Mouse (Mus musculus): Measurements from ENCODE around the gene Olfr1395.
A peak's percentile ranks its signal among the peaks of the same experiment; 100 is the strongest.
"Not testable (repeated sequence)": the region's sequence is repeated elsewhere in the genome, so short reads cannot be mapped to it uniquely, and the experiment has no call there.

Gene Olfr1395

DNA sequence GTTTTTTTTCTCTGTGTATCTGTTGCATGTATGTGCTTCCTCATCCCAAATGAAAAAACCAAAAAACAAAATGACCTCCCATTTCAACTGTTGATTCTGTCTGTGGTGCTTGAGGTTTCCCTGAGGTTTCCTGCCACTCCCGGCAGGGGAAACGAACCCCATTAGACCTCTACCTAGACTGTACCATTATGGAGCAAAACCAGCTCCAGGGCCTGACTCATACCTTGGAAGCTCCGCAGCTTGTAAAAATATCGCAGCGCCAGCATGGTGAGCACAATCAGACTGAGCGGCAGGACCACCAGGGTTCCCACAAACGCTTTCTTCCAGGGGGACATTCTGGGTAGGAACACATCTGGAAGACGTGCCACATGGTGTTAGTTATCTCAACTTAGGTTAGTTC lies 33.3 kb downstream of the Olfr1395 start:
- DNase-seq (ENCODE audit: low read depth): no peak

DNA sequence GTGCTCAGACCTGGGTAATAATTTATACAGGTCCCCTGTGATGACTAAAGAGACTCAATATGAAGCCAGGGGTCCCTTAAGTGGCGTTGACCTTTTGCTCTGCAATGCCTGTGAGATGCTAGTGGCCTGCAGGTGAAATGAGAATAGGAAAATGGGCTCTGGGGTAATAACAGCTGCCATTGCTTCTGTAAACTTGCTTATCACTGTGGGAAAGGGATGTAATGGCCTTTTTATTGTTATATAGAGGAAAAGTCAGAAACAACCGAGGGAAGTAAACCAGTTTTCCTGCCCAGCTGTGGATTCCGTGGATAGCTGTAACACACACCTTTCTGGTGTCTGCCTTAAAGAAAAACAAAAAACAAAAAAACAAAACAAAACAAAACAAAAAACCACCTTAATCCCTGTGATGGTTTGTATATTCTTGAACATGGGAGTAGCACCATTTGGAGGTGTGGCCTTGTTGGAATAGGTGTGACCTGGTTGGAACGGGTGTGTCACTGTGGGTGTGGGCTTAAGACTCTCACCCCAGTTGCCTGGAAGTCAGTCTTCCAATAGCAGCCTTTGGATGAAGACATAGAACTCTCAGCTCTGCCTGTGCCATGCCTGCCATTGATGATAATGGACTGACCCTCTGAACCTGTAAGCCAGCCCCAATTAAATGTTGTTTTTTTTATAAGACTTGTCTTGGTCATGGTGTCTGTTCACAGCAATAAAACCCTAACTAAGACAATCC lies 34.1 kb downstream of the Olfr1395 start:
- not testable (repeated sequence) for DNase-seq (ENCODE audit: low read depth)

DNA sequence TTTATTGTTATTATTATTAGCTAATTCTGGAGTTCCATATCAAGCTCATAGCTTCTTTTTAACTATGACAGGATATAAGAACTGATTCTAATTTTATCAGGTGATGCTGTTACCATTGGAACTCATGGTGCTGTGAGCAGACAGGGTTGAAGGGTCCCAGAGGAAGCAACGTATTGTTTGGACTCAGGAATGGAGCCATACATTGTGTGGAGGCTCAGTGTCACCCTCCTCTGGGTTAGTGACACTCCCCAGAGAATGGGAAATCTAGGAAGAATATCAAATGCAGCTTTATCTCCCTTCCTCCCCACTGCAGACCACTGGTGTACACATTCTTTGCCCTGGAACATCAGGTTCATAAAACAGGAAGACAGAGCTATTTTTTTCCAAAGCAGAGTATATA lies 41.1 kb downstream of the Olfr1395 start:
- no peak for DNase-seq (ENCODE audit: low read depth)

DNA sequence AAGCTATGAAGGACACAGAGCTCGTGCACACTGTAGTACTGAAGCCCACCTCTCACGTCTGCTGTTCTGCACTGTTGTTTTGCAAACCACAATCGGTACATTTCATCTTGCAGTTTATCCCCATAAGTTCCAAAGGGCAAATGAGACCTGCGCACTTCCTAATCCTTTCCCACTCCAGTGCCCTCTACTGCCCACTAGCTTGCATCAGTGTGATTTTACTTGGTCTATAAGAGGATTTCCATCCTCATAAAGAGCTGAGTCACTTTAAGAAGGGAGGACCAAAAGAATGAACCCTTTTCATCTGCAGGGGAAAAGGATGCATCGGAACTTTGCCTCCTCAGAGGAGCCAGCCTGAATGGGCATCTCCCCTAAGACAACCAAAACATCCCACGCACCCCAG lies 44.4 kb downstream of the Olfr1395 start:
- peak; percentile 9 for DNase-seq (ENCODE audit: low read depth)

DNA sequence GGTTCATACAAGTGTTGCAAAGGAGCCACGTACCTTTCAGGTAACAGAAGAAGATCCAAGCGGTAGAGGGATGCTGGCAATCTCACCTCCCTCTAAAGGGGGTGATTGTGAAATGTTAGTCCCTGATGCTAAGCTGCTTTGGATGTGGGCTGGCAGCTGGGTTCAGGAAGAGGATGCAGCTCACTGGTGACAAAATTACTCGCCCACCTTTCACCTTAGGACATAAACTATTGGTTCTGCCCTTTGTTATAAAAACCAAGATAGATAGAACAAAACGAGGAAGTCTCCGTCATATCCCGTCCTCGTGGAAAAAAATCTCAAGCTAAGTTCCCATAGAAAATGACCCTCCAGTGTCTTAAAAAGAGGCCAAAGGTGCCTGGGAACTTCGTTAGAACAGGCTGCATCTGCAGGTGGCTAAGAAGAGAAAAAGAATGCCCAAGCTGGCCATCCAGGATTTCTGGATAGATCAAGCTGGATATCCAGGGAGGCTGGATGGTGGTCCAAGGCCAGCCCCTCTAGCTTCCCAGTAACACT lies 44.9 kb downstream of the Olfr1395 start, which contains the start of gene Btnl9:
TSS of gene Btnl9 (minus strand) at position 205 of the 534 bp plus-strand sequence.
- DNase-seq (ENCODE audit: low read depth): no peak

DNA sequence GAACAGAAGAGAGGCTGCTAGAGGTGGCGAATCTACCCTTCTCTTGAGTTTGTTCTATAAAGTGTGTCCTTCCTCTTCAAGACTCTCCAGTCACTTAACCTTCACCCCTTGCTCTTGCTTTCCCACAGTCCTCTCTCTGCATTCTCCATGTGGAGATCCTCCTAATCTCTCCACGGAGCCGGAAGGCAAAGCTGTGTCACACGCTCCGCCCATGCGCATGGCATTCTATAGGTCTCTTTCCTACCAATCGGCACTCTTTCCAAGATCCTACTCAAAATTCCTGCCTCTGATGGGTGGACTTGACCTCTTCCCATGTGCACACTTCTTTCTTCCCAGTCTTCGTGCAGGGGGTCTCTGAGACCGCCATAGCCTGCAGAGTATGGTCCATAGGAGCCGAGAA lies 45.6 kb downstream of the Olfr1395 start:
- no peak for DNase-seq (ENCODE audit: low read depth)

DNA sequence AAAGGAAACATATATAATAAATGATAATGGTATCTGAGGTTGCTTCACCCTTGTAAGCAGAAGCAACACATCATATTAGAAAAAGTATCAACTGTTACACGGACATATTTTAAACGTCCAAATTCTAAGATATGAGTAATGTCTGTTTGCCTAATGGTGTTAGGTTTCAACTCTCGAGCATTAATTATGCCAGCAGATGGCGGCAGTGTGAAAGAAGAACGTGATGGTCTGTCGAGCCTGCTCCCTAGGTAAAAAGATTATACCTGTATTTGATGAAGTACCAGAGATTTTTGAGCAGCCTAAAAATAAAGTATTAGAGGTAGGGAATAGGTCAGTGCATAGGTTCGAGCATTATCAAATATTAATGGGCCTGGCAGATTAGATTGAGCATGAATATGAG lies 47.7 kb downstream of the Olfr1395 start:
- DNase-seq (ENCODE audit: low read depth): peak; percentile 86

DNA sequence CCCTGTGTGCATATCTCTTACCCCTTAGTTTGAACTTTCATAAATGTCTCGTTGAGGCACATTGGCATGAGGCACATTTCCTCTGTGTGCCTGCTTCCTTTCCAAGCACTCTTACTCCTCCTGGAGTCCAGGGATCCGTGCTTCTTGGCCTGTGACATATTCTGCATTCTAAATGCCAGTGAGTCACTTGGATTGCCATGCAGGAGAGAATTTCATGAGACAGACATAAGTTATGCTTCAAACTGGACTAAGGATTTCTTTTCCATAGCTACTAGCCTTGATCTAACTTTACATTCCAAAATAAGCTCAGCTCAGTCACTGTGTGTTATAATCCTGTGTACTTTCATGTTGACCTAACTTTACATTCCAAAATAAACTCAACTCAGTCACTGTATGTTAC lies 49.0 kb downstream of the Olfr1395 start:
- DNase-seq (ENCODE audit: low read depth): peak; percentile 41

DNA sequence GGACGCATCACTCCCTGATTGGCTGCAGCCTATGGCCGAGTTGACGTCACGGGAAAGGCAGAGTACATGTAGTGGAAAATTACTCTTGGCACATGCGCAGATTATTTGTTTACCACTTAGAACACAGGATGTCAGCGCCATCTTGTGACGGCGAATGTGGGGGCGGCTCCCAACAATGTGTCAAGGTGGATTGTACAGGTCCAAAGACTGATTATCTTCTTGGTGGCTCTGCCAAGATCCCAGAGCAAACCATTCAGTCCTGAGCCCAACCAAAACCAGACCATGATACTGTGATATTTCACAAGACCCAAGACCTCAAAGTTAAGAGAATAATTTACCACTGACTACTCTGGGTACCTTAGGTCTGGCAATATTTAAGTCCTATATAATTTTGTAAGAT lies 52.7 kb downstream of the Olfr1395 start:
- DNase-seq (ENCODE audit: low read depth): not testable (repeated sequence)

DNA sequence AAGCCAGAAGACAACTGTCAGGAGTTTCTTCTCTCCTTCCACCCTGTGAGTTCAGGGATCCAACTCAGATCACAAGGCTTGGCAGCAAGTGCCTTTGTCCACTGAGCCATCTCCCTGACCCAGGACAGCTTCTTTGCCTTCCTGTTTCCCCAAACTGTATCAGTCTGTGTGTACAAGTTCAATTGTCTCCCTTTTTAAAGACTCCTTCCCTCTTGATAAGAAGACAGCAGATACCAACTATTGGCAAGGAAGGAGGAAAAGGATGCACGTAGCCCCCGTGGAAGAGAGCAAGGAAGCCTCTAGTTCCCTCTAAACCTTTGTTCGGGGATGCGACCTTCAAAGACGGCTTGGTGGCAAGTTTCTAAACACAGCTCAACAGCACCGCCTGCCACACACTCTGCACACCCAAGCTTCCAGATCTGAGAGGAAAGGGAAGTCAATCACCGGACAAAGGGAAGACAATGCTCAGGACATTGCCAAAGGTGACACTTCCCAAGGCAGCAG lies 53.8 kb downstream of the Olfr1395 start:
- DNase-seq (ENCODE audit: low read depth): no peak
